Mouse (Mus musculus): ENCODE measurements at regions not wholly inside any gene's neighbourhood (a gene's known extent, or its start where the extent isn't known, plus 50 kb on each side); places are given as distances from the start of the nearest gene placed in this dataset.

DNA sequence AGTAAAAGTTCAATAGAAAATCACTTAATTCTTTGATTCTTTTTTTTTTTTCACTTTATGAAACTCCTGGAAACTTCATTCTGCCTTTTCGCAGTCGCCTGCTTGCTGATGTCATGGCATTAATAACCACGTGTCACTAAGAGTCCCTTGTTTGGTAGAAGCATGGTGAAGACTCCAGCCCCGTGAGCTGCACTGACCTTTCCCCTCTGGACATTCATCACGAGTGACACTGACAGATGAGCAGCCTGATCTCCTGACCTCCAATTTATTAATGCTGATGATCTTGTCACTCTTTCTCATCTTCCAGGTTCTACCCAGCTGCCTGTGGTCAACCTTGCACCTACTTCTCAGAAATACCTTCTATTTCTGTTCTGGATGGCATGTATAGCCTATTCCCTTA is 867.1 kb upstream of the Slit2 start:
- DNase-seq (ENCODE audit: low spot score in 2 of 2), result no peak

DNA sequence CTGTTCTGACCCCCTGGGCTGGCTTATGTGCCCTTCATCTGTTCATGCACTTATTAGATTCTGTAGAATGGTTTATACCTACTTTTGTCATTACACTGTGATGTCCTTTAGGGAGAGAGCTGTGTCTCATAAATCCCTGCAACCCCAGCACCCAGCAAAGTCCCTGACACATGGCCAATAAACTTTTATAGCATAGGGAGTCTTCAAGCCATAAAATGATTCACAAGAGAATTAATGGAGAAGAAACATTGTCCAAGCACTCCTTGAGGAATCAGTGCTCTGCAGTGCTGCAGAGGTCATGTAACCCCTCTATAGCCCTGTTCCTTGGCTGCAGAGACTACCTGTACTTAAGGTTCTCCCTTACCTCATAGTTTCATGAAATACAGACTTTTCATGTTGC is 887.2 kb upstream of the Slit2 start:
- DNase-seq (ENCODE audit: low spot score in 2 of 2), result no peak

- DNase-seq (ENCODE audit: low spot score in 2 of 2), result no peak
These were observed 930.0 kb upstream of the Slit2 start for GRCm38 (mm10) chr5:47052942-47053341.

- no peak for DNase-seq (ENCODE audit: low spot score in 2 of 2)
These were observed 946.2 kb upstream of the Slit2 start for GRCm38 (mm10) chr5:47036752-47037151.

DNA sequence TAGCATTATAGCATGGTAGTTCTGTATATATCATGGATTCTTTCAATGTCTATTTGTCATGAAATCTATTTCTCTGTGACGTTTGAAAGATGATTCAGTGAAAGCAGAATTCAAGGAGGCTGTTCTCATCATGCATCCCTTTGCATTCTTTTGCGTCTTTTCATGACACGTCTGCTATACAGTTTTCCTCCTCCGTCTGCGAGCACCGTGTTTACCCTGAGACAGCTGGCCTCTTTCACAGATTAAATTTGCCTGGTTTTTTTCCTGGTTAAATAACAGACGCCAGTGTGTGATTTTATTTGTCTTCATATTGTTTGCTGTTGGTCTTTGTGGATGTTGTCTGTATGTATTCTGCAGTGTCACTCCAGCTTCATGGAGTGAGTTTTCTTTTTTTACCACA is 948.9 kb upstream of the Slit2 start:
- no peak for DNase-seq (ENCODE audit: low spot score in 2 of 2)

- DNase-seq (ENCODE audit: low spot score in 2 of 2), result peak; percentile 53 to 63
These were observed 968.6 kb upstream of the Slit2 start for GRCm38 (mm10) chr5:47014351-47014750.

- DNase-seq (ENCODE audit: low spot score in 2 of 2), result no peak
These were observed 990.4 kb upstream of the Slit2 start for GRCm38 (mm10) chr5:46992557-46992956.

DNA sequence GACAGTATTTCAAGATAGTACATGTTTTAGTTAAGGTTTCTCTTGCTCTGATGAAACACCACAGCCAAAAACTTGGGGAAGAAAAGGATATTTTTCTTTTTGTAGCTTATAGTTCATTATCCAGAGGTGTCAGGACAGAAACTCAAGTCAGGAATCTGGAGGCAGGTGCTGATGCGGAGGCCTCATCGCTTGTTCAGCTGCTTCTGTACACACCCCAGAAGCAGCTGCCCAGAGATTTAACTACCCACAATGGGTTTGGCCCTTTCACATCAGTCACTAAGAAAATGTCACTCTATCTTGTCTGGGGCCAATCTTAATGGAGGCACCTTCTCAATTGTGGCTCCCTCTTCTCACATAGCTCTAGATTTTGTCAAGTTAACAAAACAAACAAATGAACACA is 996.4 kb upstream of the Slit2 start:
- DNase-seq (ENCODE audit: low spot score in 2 of 2), result no peak

DNA sequence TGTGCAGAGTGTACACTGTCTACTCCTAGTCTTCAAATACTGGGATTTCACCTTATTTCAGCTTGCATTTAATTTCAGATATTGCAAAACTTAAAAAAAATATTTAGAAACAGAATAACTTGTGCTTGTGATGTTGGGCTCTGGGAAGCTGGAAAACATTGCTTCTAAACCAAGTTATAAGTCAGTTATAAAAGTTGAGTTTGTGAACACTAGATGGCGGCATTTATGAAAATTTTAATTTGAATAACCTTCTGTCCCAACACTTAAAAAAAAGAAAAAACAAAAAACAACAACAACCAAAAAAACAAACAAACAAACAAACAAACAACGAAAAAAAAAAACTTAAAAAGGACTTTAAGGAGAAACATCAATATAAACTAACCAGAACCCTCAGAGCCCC is 1002.6 kb upstream of the Slit2 start:
- no peak for DNase-seq (ENCODE audit: low spot score in 2 of 2)

DNA sequence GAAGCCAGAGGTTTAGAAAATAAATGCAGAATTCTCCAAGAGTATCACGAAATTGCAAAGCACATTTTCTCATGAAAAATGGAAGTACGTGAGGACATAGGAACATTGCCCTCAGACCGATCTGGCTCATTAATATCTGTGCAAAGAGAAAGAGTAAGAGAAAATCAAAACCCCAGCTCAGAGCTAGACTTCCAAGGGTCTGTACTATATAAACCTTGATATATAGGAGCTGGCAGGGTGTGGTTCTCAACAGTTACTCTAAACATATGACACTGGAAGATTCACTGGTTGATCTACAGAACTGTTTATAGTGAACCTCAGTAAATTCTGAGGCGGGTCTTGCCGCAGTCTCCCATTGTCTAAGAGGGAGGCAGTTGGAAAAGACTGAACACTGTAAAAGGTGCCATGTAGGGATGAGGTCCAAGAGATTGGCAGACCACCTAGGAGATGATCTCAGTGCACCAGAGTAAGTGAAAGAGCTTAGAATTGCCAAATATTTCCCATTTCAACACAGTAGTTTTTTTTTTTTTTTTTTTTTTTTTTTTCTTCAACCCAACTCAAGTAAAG is 1014.0 kb upstream of the Slit2 start:
- DNase-seq (ENCODE audit: low spot score in 2 of 2), result no peak

DNA sequence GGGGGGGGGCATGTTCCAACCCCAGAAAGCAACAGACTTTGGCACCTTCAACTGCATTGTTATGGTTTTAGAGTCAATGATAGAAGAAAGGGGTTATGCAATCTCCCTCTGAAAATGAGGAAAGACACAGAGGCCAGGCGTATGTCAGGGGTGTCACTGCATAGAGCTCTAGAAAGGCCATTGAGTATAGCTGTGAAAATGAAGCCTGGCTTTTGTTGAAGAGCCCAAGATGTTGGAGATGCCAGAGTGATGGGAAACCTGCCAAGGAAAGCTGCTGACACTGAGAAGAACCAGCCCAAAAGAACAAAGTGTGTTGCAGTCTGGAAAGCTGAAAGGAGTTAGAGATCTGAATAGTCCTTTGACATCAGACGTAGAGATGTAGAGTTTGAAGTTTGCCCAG is 1022.2 kb upstream of the Slit2 start:
- peak in 1 of 2 experiments; percentile 9 for DNase-seq (ENCODE audit: low spot score in 2 of 2)

GRCm38 (mm10) chr5:46926324-46926723 is 1056.6 kb upstream of the Slit2 start:
- DNase-seq (ENCODE audit: low spot score in 2 of 2), result no peak

- DNase-seq (ENCODE audit: low spot score in 2 of 2), result no peak
These were observed 1044.5 kb upstream of the Lcorl start for GRCm38 (mm10) chr5:46901909-46902308.

DNA sequence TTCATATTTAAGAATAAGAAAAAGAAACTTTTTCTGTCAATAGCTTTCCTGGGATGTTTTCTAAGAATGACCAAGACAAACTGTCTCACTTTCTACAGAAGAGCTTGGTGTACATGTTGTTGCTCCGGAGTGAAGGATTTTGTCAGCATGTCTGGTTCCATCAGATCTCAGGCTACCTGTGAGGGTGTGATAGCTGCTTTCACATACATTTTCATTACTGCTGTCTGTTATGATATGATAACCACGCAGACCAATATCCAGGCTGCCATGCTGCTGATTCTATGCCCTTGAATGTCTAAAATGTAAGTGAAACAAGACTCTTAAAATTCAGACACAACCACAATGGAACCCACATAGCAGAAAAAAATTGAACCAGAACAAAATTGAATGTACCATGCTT is 1036.6 kb upstream of the Lcorl start:
- no peak for DNase-seq (ENCODE audit: low spot score in 2 of 2)

- DNase-seq (ENCODE audit: low spot score in 2 of 2), result no peak
These were observed 1026.5 kb upstream of the Lcorl start for GRCm38 (mm10) chr5:46883956-46884355.

- no peak for DNase-seq (ENCODE audit: low spot score in 2 of 2)
These were observed 999.4 kb upstream of the Lcorl start for GRCm38 (mm10) chr5:46856837-46857236.

GRCm38 (mm10) chr5:46845175-46845574 is 987.8 kb upstream of the Lcorl start:
- no peak for DNase-seq (ENCODE audit: low spot score in 2 of 2)

DNA sequence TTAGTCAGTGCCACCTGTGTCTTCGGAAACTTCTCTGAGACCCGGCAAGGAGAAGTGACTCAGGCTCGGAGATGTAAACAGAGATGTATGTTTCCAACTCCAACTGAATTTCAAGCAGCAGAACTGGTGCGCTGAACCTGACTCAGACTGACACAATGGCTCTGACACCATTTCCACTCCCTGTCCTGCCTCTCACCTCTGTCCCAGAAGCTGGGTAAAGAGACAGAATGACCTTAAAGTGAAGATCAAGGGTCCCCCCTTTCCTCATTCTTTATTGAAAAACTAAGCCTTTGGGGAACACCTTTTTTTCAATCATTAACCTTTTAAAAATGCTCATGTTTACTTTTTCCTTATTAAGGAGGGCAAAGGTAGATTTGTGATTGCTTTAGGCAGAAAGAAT is 979.4 kb upstream of the Lcorl start:
- no peak for DNase-seq (ENCODE audit: low spot score in 2 of 2)

DNA sequence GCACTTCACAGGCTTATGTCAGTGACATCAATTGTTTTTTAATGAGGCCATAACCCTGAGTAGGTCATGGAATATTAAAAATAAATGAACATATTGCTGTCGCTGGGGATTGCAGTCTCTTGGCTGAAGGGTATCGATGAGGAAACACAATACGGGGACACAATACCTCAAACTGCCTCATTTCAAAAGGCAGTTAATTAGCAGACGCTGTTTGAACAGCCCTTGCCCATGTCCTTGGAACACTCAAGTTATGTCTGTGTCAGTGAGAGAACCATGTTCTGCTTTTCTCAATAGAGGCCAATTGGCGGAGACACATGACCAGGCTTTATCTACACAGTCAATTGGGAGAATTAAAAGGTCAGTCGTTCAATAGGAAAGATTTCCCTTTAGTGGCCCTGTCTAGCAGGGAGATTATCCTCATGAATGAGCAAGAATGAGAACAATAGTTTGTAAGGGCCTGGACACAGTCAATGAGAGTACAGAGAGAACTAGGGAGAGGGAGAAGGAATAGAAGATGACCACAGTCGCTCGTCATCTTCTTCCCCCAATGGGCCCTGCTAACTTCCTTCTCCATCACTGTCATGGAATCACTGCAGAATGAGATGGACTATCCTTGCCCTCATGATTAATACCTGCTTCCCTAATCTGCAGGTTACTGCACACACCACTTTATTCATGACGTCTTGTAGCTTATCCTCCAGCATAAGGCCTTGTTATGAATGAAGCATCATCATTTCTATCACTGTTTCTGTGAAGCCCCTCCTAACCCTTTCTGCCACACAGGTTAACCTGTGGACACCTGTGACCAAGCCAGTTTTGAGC is 973.6 kb upstream of the Lcorl start:
- DNase-seq (ENCODE audit: low spot score in 2 of 2), result no peak

DNA sequence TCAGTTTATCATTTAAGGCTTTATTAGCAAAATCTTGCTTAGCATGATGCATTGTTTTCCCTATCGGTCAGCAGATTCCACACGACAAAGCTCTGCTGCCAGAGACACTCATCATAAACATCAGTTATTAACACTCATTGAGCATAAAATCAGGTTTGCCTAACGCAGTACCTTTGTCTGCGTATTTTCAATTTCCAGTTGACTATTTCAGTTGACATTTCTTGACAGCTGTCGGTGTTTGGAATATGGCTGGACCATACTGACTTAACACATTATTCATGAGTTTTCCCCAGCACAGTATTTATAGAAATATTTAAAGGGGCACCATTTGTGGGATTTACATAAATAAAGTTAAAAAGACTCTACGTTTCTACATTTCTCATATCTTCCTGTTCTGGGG is 972.7 kb upstream of the Lcorl start:
- no peak for DNase-seq (ENCODE audit: low spot score in 2 of 2)

DNA sequence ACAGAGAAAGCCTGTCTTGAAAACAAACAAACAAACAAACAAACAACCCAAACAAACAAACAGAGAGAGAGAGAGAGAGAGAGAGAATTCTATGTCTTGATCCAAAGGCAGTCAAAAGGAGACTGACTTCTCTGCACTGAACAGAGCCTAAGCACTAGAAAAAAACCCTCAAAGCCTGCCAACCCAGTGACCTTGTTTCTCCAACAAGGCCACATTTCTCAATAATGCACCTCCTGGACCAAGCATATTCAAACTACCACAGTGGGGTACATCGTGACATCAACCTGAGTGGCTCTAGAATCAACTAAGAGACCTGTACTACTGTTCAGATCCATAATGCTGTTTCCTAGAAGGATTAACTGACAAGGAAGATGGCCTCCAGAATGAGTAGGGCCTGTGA is 969.0 kb upstream of the Lcorl start:
- DNase-seq (ENCODE audit: low spot score in 2 of 2), result no peak

GRCm38 (mm10) chr5:46824934-46825333 is 967.5 kb upstream of the Lcorl start:
- no peak for DNase-seq (ENCODE audit: low spot score in 2 of 2)

GRCm38 (mm10) chr5:46795102-46795501 is 937.7 kb upstream of the Lcorl start:
- no peak for DNase-seq (ENCODE audit: low spot score in 2 of 2)

Measured in layer of hippocampus, postnatal 10 days (tissue).